Mouse (Mus musculus) skeletal muscle tissue, adult 2 months (tissue): ENCODE results near the gene Micall1.
A peak's percentile ranks its signal among the peaks of the same experiment; 100 is the strongest.

Experiments used
- DNase-seq: peaks from one replicate; pipeline ENCODE4 v3.0.0-alpha.2; 2012; ENCODE audit warnings: low read depth, low spot score

Micall1 gene

GRCm38 (mm10) chr15:79097135-79097534 is 11.6 kb upstream of the Micall1 start:
- DNase-seq: no peak

GRCm38 (mm10) chr15:79097611-79098025 is 11.1 kb upstream of the Micall1 start:
- DNase-seq: peak; percentile 89

GRCm38 (mm10) chr15:79098220-79098619 is 10.5 kb upstream of the Micall1 start:
- DNase-seq: no peak

GRCm38 (mm10) chr15:79098868-79099267 is 9.8 kb upstream of the Micall1 start:
- DNase-seq: no peak

- DNase-seq: no peak
Measured at GRCm38 (mm10) chr15:79099456-79099855, 9.2 kb upstream of the Micall1 start.

- no peak for DNase-seq
Measured at GRCm38 (mm10) chr15:79100391-79100790, 8.3 kb upstream of the Micall1 start.

GRCm38 (mm10) chr15:79101531-79101930 is 7.2 kb upstream of the Micall1 start:
- no peak for DNase-seq

GRCm38 (mm10) chr15:79103264-79103663 is 5.4 kb upstream of the Micall1 start:
- DNase-seq: no peak

GRCm38 (mm10) chr15:79105804-79106203 is 2.9 kb upstream of the Micall1 start:
- no peak for DNase-seq

- DNase-seq: no peak
Measured at GRCm38 (mm10) chr15:79107966-79108365, 732 bp upstream of the Micall1 start.

- DNase-seq: no peak
Measured at GRCm38 (mm10) chr15:79109321-79109934, 730 bp downstream of the Micall1 start.

GRCm38 (mm10) chr15:79110031-79110430 is 1.3 kb downstream of the Micall1 start:
- no peak for DNase-seq

GRCm38 (mm10) chr15:79110528-79110927 is 1.8 kb downstream of the Micall1 start:
- no peak for DNase-seq

- DNase-seq: no peak
Measured at GRCm38 (mm10) chr15:79111774-79112173, 3.1 kb downstream of the Micall1 start.

- DNase-seq: no peak
Measured at GRCm38 (mm10) chr15:79115276-79115675, 6.6 kb downstream of the Micall1 start.

GRCm38 (mm10) chr15:79119491-79119890 is 10.8 kb downstream of the Micall1 start:
- no peak for DNase-seq

GRCm38 (mm10) chr15:79122119-79122518 is 13.4 kb downstream of the Micall1 start:
- no peak for DNase-seq

GRCm38 (mm10) chr15:79122546-79122945 is 13.8 kb downstream of the Micall1 start:
- DNase-seq: no peak

- DNase-seq: peak; percentile 69
Measured at GRCm38 (mm10) chr15:79123751-79124150, 15.1 kb downstream of the Micall1 start.

GRCm38 (mm10) chr15:79124331-79124875 is 15.7 kb downstream of the Micall1 start:
- DNase-seq: no peak

- peak; percentile 45 for DNase-seq
Measured at GRCm38 (mm10) chr15:79126217-79126932, 17.7 kb downstream of the Micall1 start.

GRCm38 (mm10) chr15:79127101-79127500 is 18.4 kb downstream of the Micall1 start:
- no peak for DNase-seq

- DNase-seq: no peak
Measured at GRCm38 (mm10) chr15:79128208-79128607, 19.5 kb downstream of the Micall1 start.
